Mouse (Mus musculus) monocyte, adult 2 months (primary cell): ENCODE measurements around the gene Pdzd7.
A peak's percentile ranks its signal among the peaks of the same experiment; 100 is the strongest.

Source experiments
- DNase-seq, 2 experiments: peaks; one replicate each; pipeline ENCODE4 v3.0.0; 2022; ENCODE audit warnings: low spot score in 2 of 2, low read depth in 1 of 2

Gene Pdzd7

GRCm38 (mm10) chr19:45045651-45046050 lies at the start of gene Pdzd7:
TSS of gene Pdzd7 (minus strand) at chr19:45045717.
- DNase-seq = no peak

GRCm38 (mm10) chr19:45081841-45082550 lies 36.5 kb upstream of the Pdzd7 start:
- no peak for DNase-seq

- DNase-seq = peak in 1 of 2 experiments; percentile 49
Measured at GRCm38 (mm10) chr19:45081279-45081678, 35.8 kb upstream of the Pdzd7 start.

- no peak for DNase-seq
Measured at GRCm38 (mm10) chr19:45080711-45081110, 35.2 kb upstream of the Pdzd7 start.

- peak; percentile 41 to 46 for DNase-seq
Measured at GRCm38 (mm10) chr19:45079769-45080515, 34.4 kb upstream of the Pdzd7 start.

- DNase-seq = no peak
Measured at GRCm38 (mm10) chr19:45078971-45079764, 33.7 kb upstream of the Pdzd7 start.

GRCm38 (mm10) chr19:45077742-45078645 lies 32.5 kb upstream of the Pdzd7 start:
- no peak for DNase-seq

- DNase-seq = no peak
Measured at GRCm38 (mm10) chr19:45076586-45077510, 31.3 kb upstream of the Pdzd7 start.

GRCm38 (mm10) chr19:45076036-45076575 lies 30.6 kb upstream of the Pdzd7 start:
- no peak for DNase-seq

GRCm38 (mm10) chr19:45075323-45076035 lies 30.0 kb upstream of the Pdzd7 start:
- DNase-seq = peak in 1 of 2 experiments; percentile 27

- peak; percentile 79 to 91 for DNase-seq
Measured at GRCm38 (mm10) chr19:45074580-45075322, 29.2 kb upstream of the Pdzd7 start, which contains the start of gene Kazald1. TSS of gene Kazald1 (plus strand) at chr19:45075241.

GRCm38 (mm10) chr19:45073871-45074542 lies 28.5 kb upstream of the Pdzd7 start:
- peak; percentile 52 to 74 for DNase-seq

GRCm38 (mm10) chr19:45067758-45068510 lies 22.4 kb upstream of the Pdzd7 start:
- DNase-seq = no peak

GRCm38 (mm10) chr19:45067170-45067569 lies 21.7 kb upstream of the Pdzd7 start:
- DNase-seq = no peak

- no peak for DNase-seq
Measured at GRCm38 (mm10) chr19:45065226-45065625, 19.7 kb upstream of the Pdzd7 start.

- peak in 1 of 2 experiments; percentile 37 for DNase-seq
Measured at GRCm38 (mm10) chr19:45063565-45064292, 18.2 kb upstream of the Pdzd7 start.
